Mouse (Mus musculus): ENCODE data around the gene BC030500. TPM values are rescaled to one million over a fixed set of nuclear protein-coding genes. Genes with fewer than 3 reads are reported as not detected.

The BC030500 gene
- 10.4 and 16.5 TPM in 2 replicates for polyA plus RNA-seq (2014; fragmentation: Nextera tagmentation; extraction: Ambion mirVana)

- Histone ChIP-seq H3K36me3 (ENCODE audit: control insufficient read depth, insufficient read depth, low read length) (no peaks in the 10 kb centered on the region), H3K27me3 (ENCODE audit: control insufficient read depth, insufficient read depth, low read length) (no peaks in the 10 kb centered on the region), H3K9ac (replicated peaks; ENCODE audit: low read depth, low read length) (peak within 1 kb of the TSS; percentile 76), H3K9me3 (ENCODE audit: control insufficient read depth, low read length) (no peaks in the 10 kb centered on the region), H3K4me3 (ENCODE audit: low read depth, low read length) (peak within 1 kb of the TSS; percentile 68), H3K27ac (ENCODE audit: low read depth, low read length) (peak within 1 kb of the TSS; percentile 70; the same call in 1 of the 2 replicates), H3K4me2 (ENCODE audit: low read depth, low read length) (peak within 1 kb of the TSS; percentile 96), H3K4me1 (ENCODE audit: control insufficient read depth, insufficient read depth, low read length) (no peaks in the 10 kb centered on the region)
- ATAC-seq (ENCODE audit: low read depth), result 0 out of 2 replicates have a peak, but pooled peaks have one; percentile 31
- WGBS, result 8% methylated on average over 14 of the region's 14 CpGs
These were observed at the start of gene BC030500 for GRCm38 (mm10) chr8:58911677-58912076. Gene BC030500 (plus strand): TSS chr8:58911755.

GRCm38 (mm10) chr8:58886405-58886804, 25.1 kb upstream of the BC030500 start:
- H3K27ac ChIP-seq (ENCODE audit: low read depth, low read length), result no peak overlapping the region
- H3K4me1 ChIP-seq (ENCODE audit: control insufficient read depth, insufficient read depth, low read length), result no peaks in the 10 kb centered on the region
- H3K4me2 ChIP-seq (ENCODE audit: low read depth, low read length), result no peak overlapping the region
- H3K27me3 ChIP-seq (ENCODE audit: control insufficient read depth, insufficient read depth, low read length), result no peaks in the 10 kb centered on the region
- ATAC-seq (ENCODE audit: low read depth), result no peak
- no peaks in the 10 kb centered on the region for H3K9me3 ChIP-seq (ENCODE audit: control insufficient read depth, low read length)
- no peak overlapping the region for H3K4me3 ChIP-seq (ENCODE audit: low read depth, low read length)
- no peak overlapping the region for H3K9ac ChIP-seq (replicated peaks; ENCODE audit: low read depth, low read length)
- WGBS, result 14% methylated on average over 1 of the region's 1 CpGs
- H3K36me3 ChIP-seq (ENCODE audit: control insufficient read depth, insufficient read depth, low read length), result no peaks in the 10 kb centered on the region

- no peak overlapping the region for H3K9ac ChIP-seq (replicated peaks; ENCODE audit: low read depth, low read length)
- no peaks in the 10 kb centered on the region for H3K4me1 ChIP-seq (ENCODE audit: control insufficient read depth, insufficient read depth, low read length)
- H3K27me3 ChIP-seq (ENCODE audit: control insufficient read depth, insufficient read depth, low read length), result no peaks in the 10 kb centered on the region
- H3K4me2 ChIP-seq (ENCODE audit: low read depth, low read length), result no peak overlapping the region
- no peak overlapping the region for H3K4me3 ChIP-seq (ENCODE audit: low read depth, low read length)
- H3K9me3 ChIP-seq (ENCODE audit: control insufficient read depth, low read length), result no peaks in the 10 kb centered on the region
- no peak overlapping the region for H3K27ac ChIP-seq (ENCODE audit: low read depth, low read length)
- ATAC-seq (ENCODE audit: low read depth), result no peak
- no peaks in the 10 kb centered on the region for H3K36me3 ChIP-seq (ENCODE audit: control insufficient read depth, insufficient read depth, low read length)
- 97% methylated on average over 3 of the region's 3 CpGs for whole genome bisulfite sequencing
These were observed 21.0 kb upstream of the BC030500 start for GRCm38 (mm10) chr8:58890591-58890990.

- Histone ChIP-seq H3K27ac (ENCODE audit: low read depth, low read length) (no peak overlapping the region), H3K4me1 (ENCODE audit: control insufficient read depth, insufficient read depth, low read length) (no peaks in the 10 kb centered on the region), H3K36me3 (ENCODE audit: control insufficient read depth, insufficient read depth, low read length) (no peaks in the 10 kb centered on the region), H3K9ac (replicated peaks; ENCODE audit: low read depth, low read length) (no peak overlapping the region), H3K9me3 (ENCODE audit: control insufficient read depth, low read length) (no peaks in the 10 kb centered on the region), H3K4me2 (ENCODE audit: low read depth, low read length) (no peak overlapping the region), H3K27me3 (ENCODE audit: control insufficient read depth, insufficient read depth, low read length) (no peaks in the 10 kb centered on the region), H3K4me3 (ENCODE audit: low read depth, low read length) (no peak overlapping the region)
- no peak for ATAC-seq (ENCODE audit: low read depth)
- 78% methylated on average over 6 of the region's 6 CpGs for WGBS
These were observed 15.6 kb upstream of the BC030500 start for GRCm38 (mm10) chr8:58895960-58896359.

DNA sequence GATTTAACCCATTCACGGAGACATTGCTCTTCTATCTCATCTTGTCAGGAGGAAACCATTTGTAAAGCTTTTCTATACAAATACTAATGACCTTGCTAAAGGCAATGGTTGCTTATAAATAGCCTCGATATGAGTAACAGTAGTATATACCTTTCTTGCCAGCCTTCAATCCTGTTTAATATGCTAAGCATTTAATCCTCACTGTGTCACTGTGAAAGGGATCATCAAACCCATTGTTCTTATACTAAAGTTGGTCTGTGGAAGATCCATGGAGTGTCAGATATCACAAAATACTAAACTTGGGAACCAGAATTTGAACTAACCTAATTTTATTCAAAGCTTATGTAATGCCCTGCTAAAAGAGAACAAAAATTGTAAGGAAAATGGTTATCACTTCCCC, 7.1 kb upstream of the BC030500 start:
- WGBS, result 40% methylated on average over 2 of the region's 2 CpGs
- Histone ChIP-seq H3K9me3 (ENCODE audit: control insufficient read depth, low read length) (no peaks in the 10 kb centered on the region), H3K9ac (replicated peaks; ENCODE audit: low read depth, low read length) (no peak overlapping the region), H3K36me3 (ENCODE audit: control insufficient read depth, insufficient read depth, low read length) (no peaks in the 10 kb centered on the region), H3K4me3 (ENCODE audit: low read depth, low read length) (no peak overlapping the region), H3K4me1 (ENCODE audit: control insufficient read depth, insufficient read depth, low read length) (no peaks in the 10 kb centered on the region), H3K4me2 (ENCODE audit: low read depth, low read length) (no peak overlapping the region), H3K27ac (ENCODE audit: low read depth, low read length) (no peak overlapping the region), H3K27me3 (ENCODE audit: control insufficient read depth, insufficient read depth, low read length) (no peaks in the 10 kb centered on the region)
- ATAC-seq (ENCODE audit: low read depth), result no peak

DNA sequence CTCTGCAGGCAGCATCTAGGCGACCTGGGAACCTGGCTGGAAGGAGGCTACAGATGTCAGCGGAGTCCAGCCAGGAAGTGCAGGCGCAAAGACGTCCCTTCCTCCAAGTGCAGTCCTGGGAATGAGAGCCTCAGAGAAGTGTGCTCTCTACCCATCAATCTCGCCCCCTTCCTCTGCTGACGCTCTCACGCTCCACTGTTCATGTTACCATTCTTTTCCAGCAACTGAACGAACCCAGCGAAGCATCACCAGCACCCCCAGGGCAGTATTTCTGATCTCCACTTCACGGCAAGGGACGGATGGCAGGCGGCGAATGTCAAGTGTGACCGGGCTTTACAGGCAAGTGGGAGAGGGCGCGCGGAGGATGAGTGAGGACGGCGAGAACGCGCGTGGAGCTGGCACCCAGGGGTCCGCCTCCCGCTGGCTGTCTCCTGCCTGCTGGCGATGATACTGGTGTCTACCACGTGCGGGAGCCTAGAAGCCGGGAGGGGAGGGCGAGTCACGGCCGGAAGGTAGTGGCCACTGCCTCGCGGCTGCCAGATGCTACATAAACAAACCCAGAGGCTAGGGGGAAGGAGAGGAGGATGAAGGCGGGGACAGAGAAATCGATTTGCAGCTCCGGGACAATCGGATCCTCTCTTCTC, 763 bp downstream of the BC030500 start, which contains the start of gene Galntl6:
Gene Galntl6, minus strand, starts transcription at position 445 of the 644 bp plus-strand sequence.
- WGBS, result under 1% methylated on average over 37 of the region's 37 CpGs

DNA sequence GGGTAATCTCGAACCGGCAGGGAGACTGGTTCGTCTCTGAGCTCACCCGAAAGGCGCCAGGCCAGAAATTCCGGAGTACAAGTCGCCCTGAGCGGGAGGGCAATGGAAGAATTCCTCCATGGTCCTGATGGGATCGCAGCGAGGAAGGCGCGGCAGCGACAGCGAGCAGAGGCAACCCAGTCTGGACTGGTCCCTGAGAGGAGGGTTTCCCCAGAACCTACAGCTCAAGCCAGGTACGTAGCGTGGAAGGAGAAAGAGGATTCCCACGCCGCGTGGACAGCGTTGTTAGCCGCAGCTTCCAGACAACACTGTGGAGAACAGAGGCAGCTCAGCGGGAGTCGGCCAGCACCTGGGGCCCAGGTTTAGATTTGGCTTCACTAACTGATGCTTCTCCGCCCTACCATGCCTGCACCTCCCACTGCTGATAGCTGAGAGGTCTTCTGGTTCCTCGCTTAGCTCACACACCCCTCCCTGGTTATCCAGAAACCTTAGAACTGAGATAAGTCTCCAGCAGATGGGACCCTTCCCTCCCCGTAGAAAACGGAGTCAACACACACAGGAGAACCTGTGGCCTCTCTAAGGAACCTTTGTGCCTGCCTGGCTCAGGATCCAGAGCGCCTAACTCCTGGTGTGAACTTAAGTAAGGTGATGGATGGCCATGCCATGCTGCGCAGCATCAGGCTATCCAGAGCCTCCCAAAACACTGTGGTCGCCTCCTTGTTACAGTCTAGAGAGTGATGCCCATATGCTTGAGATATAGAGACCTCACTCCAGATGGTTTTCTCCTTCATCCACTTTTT, 1.5 kb downstream of the BC030500 start:
- no peaks in the 10 kb centered on the region for H3K4me1 ChIP-seq (ENCODE audit: control insufficient read depth, insufficient read depth, low read length)
- no peaks in the 10 kb centered on the region for H3K27me3 ChIP-seq (ENCODE audit: control insufficient read depth, insufficient read depth, low read length)
- 2% methylated on average over 30 of the region's 30 CpGs for WGBS
- H3K9ac ChIP-seq (replicated peaks; ENCODE audit: low read depth, low read length), result peak overlapping the region; percentile 76
- peak; percentile 80 for ATAC-seq (ENCODE audit: low read depth)
- peak overlapping the region; percentile 68 for H3K4me3 ChIP-seq (ENCODE audit: low read depth, low read length)
- no peaks in the 10 kb centered on the region for H3K9me3 ChIP-seq (ENCODE audit: control insufficient read depth, low read length)
- H3K36me3 ChIP-seq (ENCODE audit: control insufficient read depth, insufficient read depth, low read length), result no peaks in the 10 kb centered on the region
- peak overlapping the region; percentile 96 for H3K4me2 ChIP-seq (ENCODE audit: low read depth, low read length)
- peak overlapping the region; percentile 70; the same call in 1 of the 2 replicates for H3K27ac ChIP-seq (ENCODE audit: low read depth, low read length)

More for the DNA sequence above, 763 bp downstream of the BC030500 start, which contains the start of gene Galntl6:
- no peaks in the 10 kb centered on the region for H3K27me3 ChIP-seq (ENCODE audit: control insufficient read depth, insufficient read depth, low read length)
- peak within 1 kb of the TSS; percentile 96 for H3K4me2 ChIP-seq (ENCODE audit: low read depth, low read length)
- no peaks in the 10 kb centered on the region for H3K9me3 ChIP-seq (ENCODE audit: control insufficient read depth, low read length)
- H3K36me3 ChIP-seq (ENCODE audit: control insufficient read depth, insufficient read depth, low read length), result no peaks in the 10 kb centered on the region
- peak; percentile 86 for ATAC-seq (ENCODE audit: low read depth)
- peak within 1 kb of the TSS; percentile 76 for H3K9ac ChIP-seq (replicated peaks; ENCODE audit: low read depth, low read length)
- H3K4me3 ChIP-seq (ENCODE audit: low read depth, low read length), result peak within 1 kb of the TSS; percentile 68
- peak within 1 kb of the TSS; percentile 70; the same call in 1 of the 2 replicates for H3K27ac ChIP-seq (ENCODE audit: low read depth, low read length)
- H3K4me1 ChIP-seq (ENCODE audit: control insufficient read depth, insufficient read depth, low read length), result no peaks in the 10 kb centered on the region

DNA sequence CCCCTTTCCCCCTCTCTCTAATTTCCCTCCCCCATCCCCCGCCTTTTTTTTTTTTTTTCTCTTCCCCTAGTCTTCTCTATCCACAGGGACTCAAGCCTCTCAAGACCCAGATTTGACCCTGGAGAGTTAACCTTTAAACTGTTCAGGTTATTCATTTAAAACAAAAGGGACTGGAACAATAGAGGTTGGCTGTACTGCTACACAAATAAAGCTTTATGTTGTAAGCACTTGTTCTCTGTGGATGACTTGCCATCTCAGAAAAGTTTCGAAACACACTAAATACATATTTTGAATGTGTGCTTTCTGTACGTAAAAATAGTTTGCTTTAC, 2.0 kb downstream of the BC030500 start:
- peak overlapping the region; percentile 96 for H3K4me2 ChIP-seq (ENCODE audit: low read depth, low read length)
- H3K27ac ChIP-seq (ENCODE audit: low read depth, low read length), result no peak overlapping the region
- H3K9me3 ChIP-seq (ENCODE audit: control insufficient read depth, low read length), result no peaks in the 10 kb centered on the region
- no peaks in the 10 kb centered on the region for H3K36me3 ChIP-seq (ENCODE audit: control insufficient read depth, insufficient read depth, low read length)
- no peaks in the 10 kb centered on the region for H3K27me3 ChIP-seq (ENCODE audit: control insufficient read depth, insufficient read depth, low read length)
- peak overlapping the region; percentile 68 for H3K4me3 ChIP-seq (ENCODE audit: low read depth, low read length)
- no peaks in the 10 kb centered on the region for H3K4me1 ChIP-seq (ENCODE audit: control insufficient read depth, insufficient read depth, low read length)
- ATAC-seq (ENCODE audit: low read depth), result no peak
- WGBS, result 35% methylated on average over 2 of the region's 3 CpGs
- 0 out of 2 replicates have a peak overlapping the region, but pooled peaks have one; percentile 76 for H3K9ac ChIP-seq (replicated peaks; ENCODE audit: low read depth, low read length)

DNA sequence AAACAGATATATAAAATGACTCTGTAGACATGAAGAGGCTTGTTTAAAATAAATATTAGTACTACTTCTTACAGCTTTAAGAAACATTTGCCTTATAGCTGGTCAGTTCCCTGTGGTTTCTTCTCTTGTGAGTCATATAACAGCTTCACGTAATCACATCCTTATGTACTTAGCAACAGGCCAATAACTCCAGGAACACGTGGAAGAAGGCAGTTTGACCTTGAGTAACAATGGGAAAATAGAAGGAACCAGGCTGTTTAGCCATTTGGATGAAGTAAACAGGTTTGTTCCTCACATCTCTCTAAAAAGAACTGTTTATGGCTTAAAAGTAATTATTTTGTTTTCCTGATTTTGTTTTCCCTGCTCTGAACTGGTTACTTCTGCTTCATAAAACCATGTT, 3.6 kb downstream of the BC030500 start:
- no peak overlapping the region for H3K27ac ChIP-seq (ENCODE audit: low read depth, low read length)
- no peak for ATAC-seq (ENCODE audit: low read depth)
- no peaks in the 10 kb centered on the region for H3K9me3 ChIP-seq (ENCODE audit: control insufficient read depth, low read length)

More for the DNA sequence above, 3.6 kb downstream of the BC030500 start:
- Histone ChIP-seq H3K9ac (replicated peaks; ENCODE audit: low read depth, low read length) (no peak overlapping the region), H3K4me2 (ENCODE audit: low read depth, low read length) (no peak overlapping the region), H3K36me3 (ENCODE audit: control insufficient read depth, insufficient read depth, low read length) (no peaks in the 10 kb centered on the region), H3K27me3 (ENCODE audit: control insufficient read depth, insufficient read depth, low read length) (no peaks in the 10 kb centered on the region), H3K4me1 (ENCODE audit: control insufficient read depth, insufficient read depth, low read length) (no peaks in the 10 kb centered on the region), H3K4me3 (ENCODE audit: low read depth, low read length) (no peak overlapping the region)
- WGBS, result 45% methylated on average over 2 of the region's 2 CpGs
